Mouse (Mus musculus): ENCODE measurements around the gene Myo3b. TPM values are rescaled to one million over a fixed set of nuclear protein-coding genes. Genes with fewer than 3 reads are reported as not detected.
"Not testable (repeated sequence)": the region's sequence is repeated elsewhere in the genome, so short reads cannot be mapped to it uniquely, and the experiment has no call there.

Gene Myo3b
- polyA plus RNA-seq, 1 experiment from 2014 or later, result not detected

GRCm38 (mm10) chr2:70234450-70234849 lies 195.5 kb downstream of the Myo3b start:
- H3K9me3 ChIP-seq (replicated peaks); DNase-seq (ENCODE audit: low spot score); H3K4me3 ChIP-seq; H3K27me3 ChIP-seq (ENCODE audit: low read depth, poor library complexity, severe bottlenecking); H3K36me3 ChIP-seq; H3K4me1 ChIP-seq; H3K27ac ChIP-seq: not testable (repeated sequence)
- 87% methylated on average over 4 of the region's 4 CpGs for WGBS

DNA sequence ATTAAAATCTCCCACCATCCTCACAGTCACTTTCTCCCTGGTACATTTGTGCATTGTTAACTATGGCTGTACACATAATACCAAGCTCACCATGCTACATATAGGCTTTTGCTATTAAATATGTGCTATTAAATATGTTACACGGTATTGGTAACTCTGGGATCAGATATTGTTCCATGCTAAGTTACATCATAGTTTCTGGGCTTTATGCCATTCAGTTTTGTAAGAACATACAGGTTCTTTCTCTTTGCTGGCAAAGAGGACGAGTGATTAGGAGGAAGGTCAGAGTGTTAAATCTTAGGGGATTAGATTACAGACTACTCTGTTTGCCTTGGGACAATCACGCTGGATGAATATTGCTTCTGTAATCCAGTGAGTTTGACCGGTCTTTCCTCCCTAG lies 207.1 kb downstream of the Myo3b start:
- no peaks in the 10 kb centered on the region for H3K27me3 ChIP-seq (ENCODE audit: low read depth, poor library complexity, severe bottlenecking)
- H3K4me1 ChIP-seq, result no peaks in the 10 kb centered on the region
- H3K27ac ChIP-seq, result no peak overlapping the region
- no peaks in the 10 kb centered on the region for H3K36me3 ChIP-seq
- no peak for DNase-seq (ENCODE audit: low spot score)
- 81% methylated on average over 4 of the region's 4 CpGs for WGBS
- no peak overlapping the region for H3K4me3 ChIP-seq
- no peaks in the 10 kb centered on the region for H3K9me3 ChIP-seq (replicated peaks)

GRCm38 (mm10) chr2:70248616-70249015 lies 209.7 kb downstream of the Myo3b start:
- H3K27me3 ChIP-seq (ENCODE audit: low read depth, poor library complexity, severe bottlenecking), result no peaks in the 10 kb centered on the region
- H3K27ac ChIP-seq, result no peak overlapping the region
- DNase-seq (ENCODE audit: low spot score), result no peak
- H3K9me3 ChIP-seq (replicated peaks), result no peaks in the 10 kb centered on the region
- H3K4me1 ChIP-seq, result no peaks in the 10 kb centered on the region
- H3K4me3 ChIP-seq, result no peak overlapping the region
- 93% methylated on average over 7 of the region's 7 CpGs for WGBS
- H3K36me3 ChIP-seq, result no peaks in the 10 kb centered on the region

DNA sequence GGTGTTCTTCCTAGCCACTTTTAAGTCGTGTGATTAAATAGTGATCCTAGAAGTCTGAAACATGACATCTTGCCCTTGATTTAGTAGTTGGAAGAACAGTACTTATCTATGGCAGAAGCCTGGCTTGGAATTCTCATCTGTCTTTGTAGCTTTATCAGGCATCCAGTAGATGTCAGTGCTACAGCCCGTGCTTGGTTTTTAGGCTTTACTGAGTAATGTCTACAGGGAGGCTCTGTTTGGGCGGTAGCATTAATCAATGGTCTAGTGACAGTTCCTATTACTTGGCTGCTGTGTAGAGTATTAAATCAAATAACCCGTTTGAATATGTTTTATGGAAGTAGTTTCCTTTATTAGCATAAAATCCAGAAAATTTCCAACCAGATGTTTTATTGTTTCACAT lies 210.9 kb downstream of the Myo3b start:
- no peaks in the 10 kb centered on the region for H3K27me3 ChIP-seq (ENCODE audit: low read depth, poor library complexity, severe bottlenecking)
- DNase-seq (ENCODE audit: low spot score), result no peak
- H3K27ac ChIP-seq, result no peak overlapping the region
- no peaks in the 10 kb centered on the region for H3K9me3 ChIP-seq (replicated peaks)
- no peak overlapping the region for H3K4me3 ChIP-seq
- H3K36me3 ChIP-seq, result no peaks in the 10 kb centered on the region
- H3K4me1 ChIP-seq, result no peaks in the 10 kb centered on the region
- whole genome bisulfite sequencing, result 68% methylated on average over 4 of the region's 4 CpGs

- no peak for DNase-seq (ENCODE audit: low spot score)
- Histone ChIP-seq H3K4me1 (no peaks in the 10 kb centered on the region), H3K27ac (no peak overlapping the region), H3K4me3 (no peak overlapping the region), H3K9me3 (replicated peaks) (no peaks in the 10 kb centered on the region), H3K27me3 (ENCODE audit: low read depth, poor library complexity, severe bottlenecking) (no peaks in the 10 kb centered on the region), H3K36me3 (no peaks in the 10 kb centered on the region)
- WGBS, result 89% methylated on average over 10 of the region's 10 CpGs
Measured at GRCm38 (mm10) chr2:70251256-70251655, 212.3 kb downstream of the Myo3b start.

- no peak for DNase-seq (ENCODE audit: low spot score)
- H3K4me3 ChIP-seq, result no peak overlapping the region
- H3K36me3 ChIP-seq, result no peaks in the 10 kb centered on the region
- peaks cover 12% of the 10 kb centered on the region for H3K4me1 ChIP-seq
- WGBS, result 26% methylated on average over 8 of the region's 8 CpGs
- H3K9me3 ChIP-seq (replicated peaks), result no peaks in the 10 kb centered on the region
- H3K27ac ChIP-seq, result no peak overlapping the region
- H3K27me3 ChIP-seq (ENCODE audit: low read depth, poor library complexity, severe bottlenecking), result no peaks in the 10 kb centered on the region
Measured at GRCm38 (mm10) chr2:70259357-70260000, 220.6 kb downstream of the Myo3b start.

GRCm38 (mm10) chr2:70260646-70261195 lies 221.8 kb downstream of the Myo3b start:
- 70% methylated on average over 2 of the region's 2 CpGs for WGBS
- Histone ChIP-seq H3K36me3 (no peaks in the 10 kb centered on the region), H3K4me1 (peaks cover 12% of the 10 kb centered on the region), H3K9me3 (replicated peaks) (no peaks in the 10 kb centered on the region), H3K27ac (no peak overlapping the region), H3K27me3 (ENCODE audit: low read depth, poor library complexity, severe bottlenecking) (no peaks in the 10 kb centered on the region), H3K4me3 (no peak overlapping the region)
- no peak for DNase-seq (ENCODE audit: low spot score)

DNA sequence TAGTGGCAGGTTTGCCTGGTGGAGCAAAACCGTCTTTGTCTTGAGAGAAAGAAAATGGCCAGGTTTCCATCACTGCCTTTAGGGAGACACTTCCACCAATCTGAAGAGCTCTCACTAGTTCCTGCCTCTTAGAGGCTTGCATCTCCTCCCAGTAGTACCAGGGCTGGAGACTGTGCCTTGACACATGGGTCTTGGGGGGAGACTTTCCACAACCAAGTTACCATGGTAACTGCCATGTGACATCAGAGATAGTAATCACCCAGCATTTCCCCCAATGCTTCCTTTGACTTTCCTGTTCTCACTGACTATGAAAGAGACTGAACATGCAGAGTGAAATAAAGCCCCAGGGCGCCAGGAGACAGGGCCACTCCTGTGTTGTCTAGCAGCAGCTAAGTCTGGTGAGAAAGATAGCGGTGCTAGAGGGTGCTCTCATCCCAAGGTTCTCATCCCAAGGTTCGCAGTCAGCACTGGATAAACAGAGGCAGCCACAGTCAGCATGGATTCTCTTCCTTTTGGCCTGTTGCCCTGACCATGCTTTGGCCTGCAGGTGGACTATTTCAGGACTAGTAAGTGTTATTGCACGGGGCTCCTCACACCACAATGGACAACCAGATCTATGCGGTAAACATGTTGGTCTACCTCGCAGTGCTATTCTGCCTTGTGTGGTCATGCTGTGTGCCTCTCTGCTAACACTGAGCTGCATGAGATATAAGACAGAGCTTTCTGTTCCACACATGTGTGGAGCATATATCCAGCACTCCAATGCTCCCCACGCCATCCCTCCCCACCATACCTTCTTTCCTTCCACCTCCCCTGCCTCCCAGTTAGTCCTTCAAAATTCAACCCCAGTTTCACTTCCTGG lies 223.0 kb downstream of the Myo3b start:
- Histone ChIP-seq H3K4me3 (no peak overlapping the region), H3K27me3 (ENCODE audit: low read depth, poor library complexity, severe bottlenecking) (no peaks in the 10 kb centered on the region), H3K36me3 (no peaks in the 10 kb centered on the region), H3K4me1 (peaks cover 12% of the 10 kb centered on the region), H3K9me3 (replicated peaks) (no peaks in the 10 kb centered on the region), H3K27ac (no peak overlapping the region)
- 81% methylated on average over 8 of the region's 8 CpGs for WGBS
- DNase-seq (ENCODE audit: low spot score), result no peak

DNA sequence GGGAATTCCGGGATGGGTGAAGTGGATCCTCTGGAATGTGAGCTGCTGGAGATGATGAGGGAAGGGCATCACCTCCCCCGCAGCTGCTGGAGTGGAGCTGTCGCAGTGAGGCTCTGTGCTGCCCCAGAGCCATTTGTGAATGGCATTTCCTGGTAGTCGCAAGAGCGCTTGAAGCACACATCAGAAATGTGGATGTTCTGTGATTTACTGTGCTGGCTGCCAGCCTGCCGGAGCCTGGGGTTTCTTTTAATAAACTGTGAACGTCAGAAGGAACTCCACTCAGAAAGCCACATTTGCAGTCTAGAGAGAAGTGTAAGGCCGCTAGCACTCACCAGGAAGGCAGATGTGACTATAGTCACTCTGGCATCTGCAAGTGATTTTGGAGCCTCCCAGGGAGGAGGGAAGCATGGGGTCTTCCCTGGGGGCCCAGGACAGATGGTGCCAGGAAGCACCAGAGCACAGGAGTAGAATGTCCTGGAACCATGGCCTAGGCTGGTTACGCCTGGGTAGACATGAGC lies 223.7 kb downstream of the Myo3b start:
- 16% methylated on average over 9 of the region's 9 CpGs for WGBS
- Histone ChIP-seq H3K27me3 (ENCODE audit: low read depth, poor library complexity, severe bottlenecking) (no peaks in the 10 kb centered on the region), H3K36me3 (no peaks in the 10 kb centered on the region), H3K4me1 (peaks cover 12% of the 10 kb centered on the region), H3K9me3 (replicated peaks) (no peaks in the 10 kb centered on the region), H3K4me3 (no peak overlapping the region), H3K27ac (no peak overlapping the region)
- DNase-seq (ENCODE audit: low spot score), result no peak

- no peak overlapping the region for H3K27ac ChIP-seq
- peaks cover 13% of the 10 kb centered on the region; the same call in 1 of the 2 replicates for H3K27me3 ChIP-seq (ENCODE audit: low read depth, poor library complexity, severe bottlenecking)
- no peak overlapping the region for H3K4me3 ChIP-seq
- H3K4me1 ChIP-seq, result peaks cover 5% of the 10 kb centered on the region
- no peak for DNase-seq (ENCODE audit: low spot score)
- 13% methylated on average over 13 of the region's 13 CpGs for whole genome bisulfite sequencing
- no peaks in the 10 kb centered on the region for H3K9me3 ChIP-seq (replicated peaks)
- no peaks in the 10 kb centered on the region for H3K36me3 ChIP-seq
Measured at GRCm38 (mm10) chr2:70278425-70279277, 239.7 kb downstream of the Myo3b start.

- no peak for DNase-seq (ENCODE audit: low spot score)
- Histone ChIP-seq H3K36me3 (no peaks in the 10 kb centered on the region), H3K9me3 (replicated peaks) (no peaks in the 10 kb centered on the region), H3K27me3 (ENCODE audit: low read depth, poor library complexity, severe bottlenecking) (no peaks in the 10 kb centered on the region; the same call in 1 of the 2 replicates), H3K27ac (no peak overlapping the region), H3K4me3 (no peak overlapping the region), H3K4me1 (no peaks in the 10 kb centered on the region)
- 75% methylated on average over 1 of the region's 1 CpGs for WGBS
Measured at GRCm38 (mm10) chr2:70284109-70284508, 245.2 kb downstream of the Myo3b start.

- Histone ChIP-seq H3K27ac (no peak overlapping the region), H3K9me3 (replicated peaks) (no peaks in the 10 kb centered on the region), H3K4me1 (0 out of 2 replicates have a peak, but pooled peaks cover 3% of the 10 kb centered on the region), H3K4me3 (no peak overlapping the region), H3K36me3 (no peaks in the 10 kb centered on the region), H3K27me3 (ENCODE audit: low read depth, poor library complexity, severe bottlenecking) (no peaks in the 10 kb centered on the region)
- no peak for DNase-seq (ENCODE audit: low spot score)
- 52% methylated on average over 5 of the region's 5 CpGs for WGBS
Measured at GRCm38 (mm10) chr2:70291063-70291462, 252.1 kb downstream of the Myo3b start.

All from limb, embryonic 10.5 days (tissue).